Mouse (Mus musculus): ENCODE results near the gene Cep295nl.
A peak's percentile ranks its signal among the peaks of the same experiment; 100 is the strongest.
"Not testable (repeated sequence)": the region's sequence is repeated elsewhere in the genome, so short reads cannot be mapped to it uniquely, and the experiment has no call there.

Gene Cep295nl

DNA sequence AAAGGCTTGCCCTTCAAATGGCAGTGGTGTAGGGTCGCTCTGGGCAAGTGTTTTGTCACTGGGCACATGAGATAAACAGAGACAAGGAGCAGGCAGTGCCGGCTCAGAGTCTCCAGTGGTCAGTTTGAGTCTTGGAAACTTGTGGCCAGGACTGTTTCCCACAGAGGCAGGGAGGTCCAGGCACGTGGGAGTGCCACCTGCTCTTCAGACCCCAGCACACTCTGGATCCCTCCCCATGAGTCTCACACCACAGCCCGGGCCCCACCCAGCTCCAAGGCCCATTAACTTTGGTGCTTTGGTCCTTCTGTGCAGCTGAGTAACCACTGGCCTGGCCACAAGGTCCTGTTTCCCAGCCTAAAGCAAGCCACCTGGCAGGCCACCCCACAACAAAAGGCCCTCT lies 20.3 kb downstream of the Cep295nl start:
- no peak for DNase-seq (ENCODE audit: low spot score in 2 of 2)

DNA sequence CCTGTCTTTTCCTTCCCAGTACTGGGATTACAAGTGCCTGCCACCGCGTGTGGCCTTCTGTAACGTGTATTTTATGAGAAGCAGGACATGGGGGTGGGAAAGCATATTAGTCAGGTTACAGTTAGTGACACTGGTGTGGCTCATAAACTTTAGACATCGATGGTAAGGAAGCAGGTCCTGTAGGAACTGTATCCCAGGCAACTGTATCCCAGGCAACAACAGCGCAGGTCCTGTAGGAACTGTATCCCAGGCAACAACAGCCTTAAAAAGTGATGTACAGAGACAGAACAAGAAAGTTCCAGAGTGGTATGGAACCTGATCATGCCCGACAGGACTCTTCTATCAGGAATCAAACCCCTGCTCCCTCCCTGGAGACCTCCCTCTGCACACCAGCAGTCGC lies 20.8 kb downstream of the Cep295nl start:
- DNase-seq (ENCODE audit: low spot score in 2 of 2): peak; percentile 53 to 70

GRCm38 (mm10) chr11:118318678-118319077 lies 23.6 kb downstream of the Cep295nl start:
- no peak for DNase-seq (ENCODE audit: low spot score in 2 of 2)

DNA sequence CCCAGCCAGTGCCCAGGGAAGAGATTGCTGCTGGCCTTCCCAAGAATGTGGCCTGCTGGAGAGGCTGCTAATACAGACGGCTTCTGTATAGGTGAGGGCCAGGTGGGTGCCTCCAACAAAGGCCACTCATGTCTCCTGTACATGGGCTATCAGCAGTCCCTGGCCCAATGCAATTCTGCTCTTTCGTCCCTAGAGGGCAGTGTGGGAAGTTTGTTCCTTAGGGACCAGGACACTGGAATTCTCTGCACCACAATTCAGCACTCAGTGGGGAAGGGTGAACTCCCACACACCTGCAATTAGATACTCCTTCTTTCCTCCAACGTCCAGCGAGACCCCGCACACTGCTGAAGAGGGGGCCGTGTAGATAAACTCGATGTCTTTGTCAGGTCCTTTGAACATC lies 25.2 kb downstream of the Cep295nl start:
- peak; percentile 57 to 64 for DNase-seq (ENCODE audit: low spot score in 2 of 2)

GRCm38 (mm10) chr11:118316231-118316806 lies 26.0 kb downstream of the Cep295nl start:
- no peak for DNase-seq (ENCODE audit: low spot score in 2 of 2)

- no peak for DNase-seq (ENCODE audit: low spot score in 2 of 2)
Observed at GRCm38 (mm10) chr11:118312132-118312723, 30.1 kb downstream of the Cep295nl start.

- DNase-seq (ENCODE audit: low spot score in 2 of 2): not testable (repeated sequence)
Observed at GRCm38 (mm10) chr11:118307962-118308361, 34.3 kb downstream of the Cep295nl start.

- DNase-seq (ENCODE audit: low spot score in 2 of 2): not testable (repeated sequence)
Observed at GRCm38 (mm10) chr11:118303959-118304358, 38.3 kb downstream of the Cep295nl start.

DNA sequence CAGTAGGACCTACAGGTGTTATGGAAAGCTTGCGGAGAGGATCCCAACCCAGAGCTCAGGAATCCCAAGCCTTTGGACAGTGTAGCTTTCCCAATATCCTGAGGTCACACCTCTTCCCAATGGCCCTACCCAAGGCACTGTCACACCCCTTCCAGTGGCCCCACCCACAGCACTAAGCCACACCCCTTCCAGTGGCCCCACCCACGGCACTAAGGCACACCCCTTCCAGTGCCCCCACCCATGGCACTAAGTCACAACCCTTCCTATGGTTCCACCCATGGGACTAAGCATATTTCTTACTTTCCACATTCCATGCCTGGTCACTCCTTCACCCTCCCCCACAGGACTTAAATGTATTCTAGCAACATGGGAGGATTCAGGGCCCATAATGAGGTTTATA lies 43.5 kb downstream of the Cep295nl start:
- no peak for DNase-seq (ENCODE audit: low spot score in 2 of 2)

DNA sequence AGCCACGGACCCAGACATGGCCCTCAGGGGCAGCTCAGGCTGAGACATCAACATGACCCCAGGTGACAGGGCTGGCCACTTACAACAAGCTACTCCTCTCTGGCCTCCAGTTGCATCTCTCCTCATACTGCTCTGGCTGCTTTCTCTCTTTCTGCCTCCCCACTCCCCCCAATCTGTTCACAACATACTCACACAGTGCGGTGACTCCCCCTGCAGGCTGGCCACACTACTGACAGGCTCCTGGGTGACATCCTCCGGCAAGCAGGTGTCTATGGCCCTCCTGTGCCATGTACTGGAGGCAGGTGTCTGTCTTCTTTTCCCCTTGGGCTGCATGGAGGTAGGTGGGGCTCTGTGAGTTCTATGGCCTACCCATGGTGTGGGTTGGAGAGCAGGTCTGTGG lies 44.3 kb downstream of the Cep295nl start:
- no peak for DNase-seq (ENCODE audit: low spot score in 2 of 2)

- no peak for DNase-seq (ENCODE audit: low spot score in 2 of 2)
Observed at GRCm38 (mm10) chr11:118295026-118295425, 47.3 kb downstream of the Cep295nl start.

- no peak for DNase-seq (ENCODE audit: low spot score in 2 of 2)
Observed at GRCm38 (mm10) chr11:118292671-118293070, 49.6 kb downstream of the Cep295nl start.

DNA sequence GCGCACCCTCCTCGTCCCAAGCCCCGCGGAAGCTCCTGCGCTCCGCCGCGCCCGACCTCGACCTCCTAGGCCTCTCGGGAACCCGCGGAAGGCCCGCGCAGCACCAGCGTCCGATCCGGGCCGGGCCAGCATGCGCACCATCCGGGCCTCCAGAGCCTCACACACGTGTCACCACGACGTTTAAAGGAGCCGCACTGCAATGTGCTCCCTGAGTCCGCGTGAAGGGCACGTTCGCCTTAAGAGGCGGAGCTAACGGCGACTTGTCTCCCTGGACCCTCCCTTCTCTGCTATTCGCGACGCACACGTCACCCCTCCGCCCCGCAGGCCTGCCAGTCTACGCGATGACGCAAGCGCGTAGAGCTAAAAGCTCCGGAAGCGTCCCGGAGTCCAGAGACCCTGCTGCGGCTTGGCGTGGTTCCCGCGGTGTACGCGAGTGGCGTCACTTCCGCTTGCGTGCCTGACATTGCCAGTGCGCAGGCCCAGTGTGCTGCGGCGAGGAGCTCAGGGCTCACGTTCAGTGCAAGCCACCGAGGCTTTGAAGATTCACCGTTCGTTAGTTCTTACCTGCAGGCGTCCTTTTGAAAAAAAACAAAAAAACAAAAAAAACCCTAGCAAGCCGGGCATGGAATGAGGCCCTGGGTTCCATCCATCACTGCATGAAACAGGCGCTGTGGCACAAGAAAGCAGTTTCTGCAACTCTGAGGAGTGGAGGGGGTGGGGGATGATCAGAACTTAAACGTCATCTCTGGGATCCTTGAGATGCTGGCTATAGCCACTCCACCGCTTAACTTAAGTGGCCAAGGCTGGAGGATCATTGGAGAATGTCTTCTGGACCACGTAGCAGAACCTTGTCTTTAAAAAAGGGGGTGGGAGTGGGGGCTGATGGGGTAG lies 52.1 kb downstream of the Cep295nl start, which contains the start of gene Usp36:
Gene Usp36 (minus strand): TSS at position 246 of the 891 bp plus-strand sequence.
- DNase-seq (ENCODE audit: low spot score in 2 of 2): peak; percentile 99 to 100

GRCm38 (mm10) chr11:118289562-118289961 lies 52.7 kb downstream of the Cep295nl start:
- no peak for DNase-seq (ENCODE audit: low spot score in 2 of 2)

DNA sequence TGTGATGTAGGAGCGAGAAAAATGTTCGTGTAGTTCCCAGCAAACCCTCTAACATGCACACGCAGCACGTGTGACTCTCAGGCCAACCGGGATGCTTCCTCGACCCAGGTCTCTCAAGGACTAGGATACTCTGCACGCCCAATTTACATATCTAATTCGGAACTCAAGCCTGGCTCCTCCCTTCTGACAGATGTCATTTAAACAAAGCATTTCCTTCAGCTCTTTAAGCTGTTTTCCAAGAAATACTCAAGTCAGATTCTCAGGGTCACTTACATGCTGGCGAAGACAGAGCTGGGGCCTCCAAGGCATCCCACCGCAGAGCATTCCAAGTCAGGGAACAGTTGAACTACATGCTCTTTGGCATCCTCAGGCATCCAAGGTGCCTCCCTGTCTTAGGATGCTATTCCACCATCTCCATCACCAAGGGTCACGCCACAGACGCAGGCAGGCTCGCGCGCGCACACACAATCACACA lies 53.2 kb downstream of the Cep295nl start:
- DNase-seq (ENCODE audit: low spot score in 2 of 2): no peak

DNA sequence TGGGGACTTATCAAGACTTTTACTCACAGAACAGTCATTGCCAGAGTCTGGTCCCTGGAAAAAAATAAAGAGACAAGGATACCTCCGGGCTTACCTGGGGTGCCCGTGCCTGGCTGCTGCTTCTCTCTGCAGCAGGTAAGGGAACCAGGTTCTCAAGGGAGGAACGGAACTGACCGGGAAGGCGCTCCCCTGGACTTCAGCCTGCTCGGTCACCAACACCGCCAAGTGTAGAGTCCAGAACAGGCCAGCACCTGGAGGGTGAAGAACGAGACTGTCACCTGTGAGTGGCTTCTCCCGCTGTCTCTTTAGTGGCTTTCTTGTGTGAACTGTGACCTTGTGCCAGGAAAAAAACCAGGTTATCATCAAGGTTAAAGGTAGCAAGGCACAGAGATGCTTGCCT lies 54.7 kb downstream of the Cep295nl start:
- no peak for DNase-seq (ENCODE audit: low spot score in 2 of 2)

- DNase-seq (ENCODE audit: low spot score in 2 of 2): no peak
Observed at GRCm38 (mm10) chr11:118286434-118286833, 55.9 kb downstream of the Cep295nl start.

GRCm38 (mm10) chr11:118285791-118286190 lies 56.5 kb downstream of the Cep295nl start:
- DNase-seq (ENCODE audit: low spot score in 2 of 2): no peak
